Mouse (Mus musculus): ENCODE measurements around the gene Cks2.

Gene Cks2

GRCm38 (mm10) chr13:51697455-51697854 is 52.4 kb downstream of the Cks2 start:
- CTCF ChIA-PET: interaction anchor here in 1 of 4 experiments (0.6 kb wide), 1 partner anchor 171 kb away, joined by 10 read pairs; no protein-coding TSS in a partner anchor
- POLR2A ChIA-PET: interaction anchor here in 2 of 4 experiments (0.6 to 1.2 kb wide), 2 partner anchors 46 to 315 kb away, joined by 3 to 4 read pairs; partner anchors contain the start of gene Secisbp2 (in 1 of the 2)

- ChIA-PET POLR2A (interaction anchor here in 2 of 4 experiments (0.6 to 1.2 kb wide), 2 partner anchors 47 to 316 kb away, joined by 3 to 4 read pairs; partner anchors contain the start of gene Secisbp2 (in 1 of the 2)), CTCF (interaction anchor here in 1 of 4 experiments (0.6 kb wide), 1 partner anchor 171 kb away, joined by 10 read pairs; no protein-coding TSS in a partner anchor)
These were observed 52.9 kb downstream of the Cks2 start for GRCm38 (mm10) chr13:51697897-51698296.

- CTCF ChIA-PET: interaction anchor here in 1 of 4 experiments (0.6 kb wide), 1 partner anchor 170 kb away, joined by 10 read pairs; no protein-coding TSS in a partner anchor
- POLR2A ChIA-PET: interaction anchor here in 2 of 4 experiments (0.6 to 1.2 kb wide), 2 partner anchors 47 to 316 kb away, joined by 3 to 4 read pairs; partner anchors contain the start of gene Secisbp2 (in 1 of the 2)
These were observed 53.3 kb downstream of the Cks2 start for GRCm38 (mm10) chr13:51698318-51698717.

Measured in embryonic stem cell, embryonic (primary cell).